Mouse (Mus musculus) megakaryocyte, embryonic 14.5 days (primary cell): ENCODE results near the gene Olfr875.

Experiments used
- FLI1 ChIP-seq: IDR thresholded peaks from 2 replicates; pipeline ENCODE4 v1.6.1; 2012; ENCODE audit warnings: low read length, inconsistent platforms, mixed read lengths
- GATA1 ChIP-seq: IDR thresholded peaks from 3 replicates; pipeline ENCODE4 v1.6.1; 2012; ENCODE audit warnings: mixed read lengths, low read length, inconsistent platforms, borderline replicate concordance

- TF ChIP-seq GATA1 (no peak), FLI1 (no peak)
These were observed 30.4 kb downstream of the Olfr875 start for GRCm38 (mm10) chr9:37802055-37802454.
